Mouse (Mus musculus): ENCODE data around the gene Elmo2.

Gene Elmo2

GRCm38 (mm10) chr2:165323928-165324327 lies 2.4 kb downstream of the Elmo2 start:
- no peak for DNase-seq (ENCODE audit: extremely low read depth, low read depth, low spot score)

- DNase-seq (ENCODE audit: extremely low read depth, low read depth, low spot score) = no peak
Observed at GRCm38 (mm10) chr2:165323484-165323883, 2.8 kb downstream of the Elmo2 start.

- no peak for DNase-seq (ENCODE audit: extremely low read depth, low read depth, low spot score)
Observed at GRCm38 (mm10) chr2:165321981-165322735, 4.1 kb downstream of the Elmo2 start.

- no peak for DNase-seq (ENCODE audit: extremely low read depth, low read depth, low spot score)
Observed at GRCm38 (mm10) chr2:165321381-165321888, 4.8 kb downstream of the Elmo2 start.

- DNase-seq (ENCODE audit: extremely low read depth, low read depth, low spot score) = no peak
Observed at GRCm38 (mm10) chr2:165320531-165321150, 5.6 kb downstream of the Elmo2 start.

- no peak for DNase-seq (ENCODE audit: extremely low read depth, low read depth, low spot score)
Observed at GRCm38 (mm10) chr2:165319503-165319902, 6.8 kb downstream of the Elmo2 start.

- DNase-seq (ENCODE audit: extremely low read depth, low read depth, low spot score) = no peak
Observed at GRCm38 (mm10) chr2:165318941-165319340, 7.3 kb downstream of the Elmo2 start.

GRCm38 (mm10) chr2:165317621-165318263 lies 8.5 kb downstream of the Elmo2 start:
- DNase-seq (ENCODE audit: extremely low read depth, low read depth, low spot score) = no peak

- DNase-seq (ENCODE audit: extremely low read depth, low read depth, low spot score) = no peak
Observed at GRCm38 (mm10) chr2:165316837-165317473, 9.3 kb downstream of the Elmo2 start.

GRCm38 (mm10) chr2:165316204-165316603 lies 10.1 kb downstream of the Elmo2 start:
- no peak for DNase-seq (ENCODE audit: extremely low read depth, low read depth, low spot score)

GRCm38 (mm10) chr2:165314197-165314596 lies 12.1 kb downstream of the Elmo2 start:
- no peak for DNase-seq (ENCODE audit: extremely low read depth, low read depth, low spot score)

GRCm38 (mm10) chr2:165312381-165312780 lies 13.9 kb downstream of the Elmo2 start:
- DNase-seq (ENCODE audit: extremely low read depth, low read depth, low spot score) = no peak

GRCm38 (mm10) chr2:165311577-165311976 lies 14.7 kb downstream of the Elmo2 start:
- DNase-seq (ENCODE audit: extremely low read depth, low read depth, low spot score) = no peak

GRCm38 (mm10) chr2:165310818-165311425 lies 15.4 kb downstream of the Elmo2 start:
- DNase-seq (ENCODE audit: extremely low read depth, low read depth, low spot score) = no peak

GRCm38 (mm10) chr2:165307801-165308200 lies 18.5 kb downstream of the Elmo2 start:
- DNase-seq (ENCODE audit: extremely low read depth, low read depth, low spot score) = no peak

- no peak for DNase-seq (ENCODE audit: extremely low read depth, low read depth, low spot score)
Observed at GRCm38 (mm10) chr2:165305438-165305837, 20.8 kb downstream of the Elmo2 start.

GRCm38 (mm10) chr2:165304819-165305218 lies 21.5 kb downstream of the Elmo2 start:
- no peak for DNase-seq (ENCODE audit: extremely low read depth, low read depth, low spot score)

- no peak for DNase-seq (ENCODE audit: extremely low read depth, low read depth, low spot score)
Observed at GRCm38 (mm10) chr2:165303354-165304012, 22.8 kb downstream of the Elmo2 start.

- no peak for DNase-seq (ENCODE audit: extremely low read depth, low read depth, low spot score)
Observed at GRCm38 (mm10) chr2:165301409-165301808, 24.9 kb downstream of the Elmo2 start.

GRCm38 (mm10) chr2:165300885-165301284 lies 25.4 kb downstream of the Elmo2 start:
- DNase-seq (ENCODE audit: extremely low read depth, low read depth, low spot score) = no peak

Measured in fat pad, adult 2 months (tissue).